Mouse (Mus musculus): Measurements from ENCODE around the gene Syn3.

DNA sequence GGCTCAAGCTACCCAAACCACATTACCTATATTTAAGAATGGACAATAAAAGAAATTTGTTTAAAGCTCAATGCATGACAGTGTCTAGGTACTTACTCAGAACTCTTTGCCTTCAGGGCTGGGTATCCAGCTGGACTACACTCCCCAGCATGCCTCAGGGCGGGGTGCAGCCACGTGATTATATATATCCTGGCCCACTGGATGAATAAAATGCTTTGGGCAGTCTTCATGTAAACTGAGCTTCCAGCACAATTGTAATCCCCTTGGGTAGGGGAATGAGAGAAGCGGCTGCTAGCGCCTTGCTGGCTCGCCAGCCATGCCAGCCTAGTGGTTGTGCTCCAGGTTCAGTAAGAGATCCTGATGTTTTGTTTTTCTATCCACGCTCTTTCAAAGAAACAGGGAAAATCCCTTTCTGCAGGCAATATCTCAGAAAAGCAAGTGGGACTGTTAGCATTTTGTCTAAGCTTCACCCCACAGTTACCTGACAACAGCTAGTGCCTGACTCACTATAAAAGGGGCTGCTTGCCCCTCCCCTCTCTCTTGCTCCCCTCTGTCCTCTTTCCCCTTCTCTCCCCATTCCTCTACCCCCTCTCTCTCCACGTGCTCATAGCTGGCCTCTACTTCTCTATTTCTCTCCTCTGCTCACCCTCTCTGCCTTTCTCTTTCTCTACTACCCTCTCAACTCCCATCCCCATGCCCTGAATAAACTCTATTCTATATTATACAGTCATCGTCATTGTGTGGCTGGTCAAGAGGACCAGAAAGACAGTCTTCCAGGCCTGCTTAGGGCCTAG, 122.1 kb downstream of the Syn3 start:
- no peak for TF ChIP-seq CTCF (IDR thresholded peaks at IDR 0.05; ENCODE audit: borderline replicate concordance, insufficient read depth, low read depth, low read length)
- TF ChIP-seq POLR2A (IDR thresholded peaks at IDR 0.05; ENCODE audit: borderline replicate concordance, insufficient read depth, low read length): no peak
